Mouse (Mus musculus) heart, adult 2 months (tissue): ENCODE data around the gene Crip3. TPM values are rescaled to one million over a fixed set of nuclear protein-coding genes. Genes with fewer than 3 reads are reported as not detected.

Experiments used
- DNase-seq, 2 experiments: peaks; one replicate each; pipeline ENCODE4 v3.0.0; 2021
- H3K27ac ChIP-seq: fragments of 200-600 bp; 2 replicates; pipeline ENCODE4 v1.8.1; 2022
- H3K27me3 ChIP-seq: fragments of 200-500 bp; 2 replicates; pipeline ENCODE4 v1.6.1; 2012; ENCODE audit warnings: mild to moderate bottlenecking, low read length, inconsistent platforms, mixed read lengths; ENCODE audit not compliant: control insufficient read depth, insufficient read depth
- H3K36me3 ChIP-seq: fragments of 200-500 bp; 2 replicates; pipeline ENCODE4 v1.6.1; 2012; ENCODE audit warnings: low read length, inconsistent platforms; ENCODE audit not compliant: control insufficient read depth, insufficient read depth
- H3K4me1 ChIP-seq: fragments of 200-500 bp; 2 replicates; pipeline ENCODE4 v1.6.1; 2011; ENCODE audit warnings: low read length; ENCODE audit not compliant: control insufficient read depth, insufficient read depth
- H3K4me3 ChIP-seq: fragments of 200-600 bp; 2 replicates; pipeline ENCODE4 v1.8.1; 2022
- H3K79me2 ChIP-seq: fragments of 200-500 bp; replicated peaks from 2 replicates; pipeline ENCODE4 v1.6.1; 2012; ENCODE audit warnings: mild to moderate bottlenecking, inconsistent platforms, low read length, moderate library complexity, mixed read lengths; ENCODE audit not compliant: control insufficient read depth, insufficient read depth
- H3K9ac ChIP-seq: fragments of 200-500 bp; 2 replicates; pipeline ENCODE4 v1.6.1; 2012; ENCODE audit warnings: low read depth, mild to moderate bottlenecking, control low read depth, inconsistent platforms, low read length, mixed read lengths
- CTCF ChIP-seq: fragments of 200-600 bp; IDR thresholded peaks from 2 replicates; pipeline ENCODE4 v1.8.1; 2022; ENCODE audit warnings: antibody characterized with exemption, mild to moderate bottlenecking, moderate library complexity
- EP300 ChIP-seq: fragments of 200-500 bp; IDR thresholded peaks from 2 replicates; pipeline ENCODE4 v1.6.1; 2011; ENCODE audit warnings: low read depth, low read length, control low read depth; ENCODE audit not compliant: insufficient read depth
- POLR2A ChIP-seq: fragments of 200-500 bp; IDR thresholded peaks from 2 replicates; pipeline ENCODE4 v1.6.1; 2011; ENCODE audit warnings: mild to moderate bottlenecking, low read depth, low read length, control low read depth; ENCODE audit not compliant: insufficient read depth
- WGBS: fragments of 180-500 bp; shearing (Covaris S2); methylation state at CpG from one replicate; pipeline ENCODE4 v1.1.7; 2018; 5-methylcytosine and 5-hydroxymethylcytosine counted together
- intact Hi-C: fragments of 180-260 bp; cut with DNase I; formaldehyde crosslinking; loops from one replicate; pipeline ENCODE4 v1.15.1; 2025
- polyA plus RNA-seq: library from polyadenylated mRNA; depleted of rRNA; stranded (reverse); fragments of >200 nt; gene quantifications from 2 replicates; pipeline ENCODE4 v1.2.3, GENCODE M21; 2012
- total RNA-seq, 2 experiments: library from RNA; stranded (reverse); gene quantifications; 2 replicates each; pipeline ENCODE4 v1.2.3; 2021

The Crip3 gene
- total and polyA plus RNA-seq, 3 experiments: 0.76 to 3.8 (median 0.82) TPM

- H3K27me3 ChIP-seq: peaks cover 8% of the 10 kb centered on the region
- H3K4me3 ChIP-seq: no peak overlapping the region
- no peak for DNase-seq
- TF ChIP-seq POLR2A: no peak
- TF ChIP-seq EP300: peak; percentile 43; the same call in 1 of the 2 replicates
- WGBS: 16% methylated on average over 3 of the region's 3 CpGs
- H3K9ac ChIP-seq: no peak overlapping the region
- intact Hi-C loops: no loop called here
- no peak overlapping the region for H3K27ac ChIP-seq
- H3K4me1 ChIP-seq: peaks cover under 1% of the 10 kb centered on the region; the same call in 1 of the 2 replicates
- H3K79me2 ChIP-seq: no peaks in the 10 kb centered on the region
- no peaks in the 10 kb centered on the region for H3K36me3 ChIP-seq
Observed at GRCm38 (mm10) chr17:46458439-46458838, 29.7 kb downstream of the Crip3 start.

DNA sequence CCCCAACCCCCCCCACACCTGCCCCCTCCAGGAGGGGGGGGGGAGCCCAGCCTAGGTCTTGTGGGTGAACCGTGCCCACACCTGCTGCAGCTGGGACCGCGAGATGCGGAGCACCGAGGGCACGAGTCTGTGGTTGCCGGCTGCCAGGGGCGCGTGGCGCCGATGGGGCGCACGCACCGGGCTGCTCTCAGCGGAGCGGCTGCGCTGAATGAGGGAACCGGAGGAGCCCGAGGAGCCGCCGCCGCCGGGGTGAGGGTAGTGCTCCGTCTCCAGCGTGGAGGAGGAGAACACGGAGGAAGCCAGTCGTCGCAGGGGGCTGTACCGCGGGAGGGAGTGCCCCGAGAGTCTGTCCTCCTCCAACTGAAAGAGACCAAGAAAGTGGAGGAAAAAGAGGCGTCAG is 31.9 kb downstream of the Crip3 start:
- DNase-seq: no peak
- H3K4me1 ChIP-seq: no peaks in the 10 kb centered on the region
- no peak overlapping the region for H3K9ac ChIP-seq
- 2% methylated on average over 32 of the region's 32 CpGs for WGBS
- TF ChIP-seq EP300: no peak
- no peak for TF ChIP-seq CTCF
- no peak for TF ChIP-seq POLR2A
- no peak overlapping the region for H3K27ac ChIP-seq
- no peaks in the 10 kb centered on the region for H3K79me2 ChIP-seq
- no peak overlapping the region for H3K4me3 ChIP-seq
- H3K27me3 ChIP-seq: peaks cover 4% of the 10 kb centered on the region
- no peaks in the 10 kb centered on the region for H3K36me3 ChIP-seq
- intact Hi-C loops: no loop called here

GRCm38 (mm10) chr17:46461347-46461746 is 32.6 kb downstream of the Crip3 start:
- Histone ChIP-seq H3K79me2 (no peaks in the 10 kb centered on the region), H3K27me3 (no peaks in the 10 kb centered on the region; the same call in 1 of the 2 replicates), H3K4me1 (no peaks in the 10 kb centered on the region), H3K4me3 (no peak overlapping the region), H3K27ac (no peak overlapping the region), H3K9ac (no peak overlapping the region), H3K36me3 (no peaks in the 10 kb centered on the region)
- TF ChIP-seq EP300 (no peak), POLR2A (no peak), CTCF (no peak)
- intact Hi-C loops: no loop called here
- DNase-seq: no peak
- WGBS: 35% methylated on average over 8 of the region's 8 CpGs

DNA sequence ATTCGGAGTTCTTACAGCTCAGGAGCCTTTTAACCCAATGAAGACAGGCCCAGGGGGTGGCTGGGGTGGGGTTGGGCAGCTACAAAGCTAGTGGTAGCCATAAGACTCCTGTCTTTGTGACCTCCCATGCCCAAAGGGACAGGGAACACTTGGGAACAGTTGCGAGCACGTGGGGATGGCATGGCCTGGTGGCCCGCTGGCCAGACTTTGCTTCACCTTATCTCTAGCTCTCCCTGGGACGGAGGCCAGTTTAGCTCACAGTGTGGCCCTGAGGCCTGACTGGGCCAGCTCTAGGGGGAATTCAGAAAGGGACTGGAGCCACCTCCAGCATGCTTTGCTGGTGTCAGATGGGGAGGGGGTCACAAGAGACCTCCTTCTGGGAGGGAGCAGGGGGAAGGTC is 33.5 kb downstream of the Crip3 start:
- TF ChIP-seq CTCF (no peak), EP300 (peak; percentile 91)
- H3K9ac ChIP-seq: no peak overlapping the region
- 44% methylated on average over 5 of the region's 5 CpGs for WGBS
- H3K4me3 ChIP-seq: no peak overlapping the region
- H3K4me1 ChIP-seq: no peaks in the 10 kb centered on the region
- intact Hi-C loops: no loop called here
- H3K27ac ChIP-seq: no peak overlapping the region
- no peaks in the 10 kb centered on the region for H3K79me2 ChIP-seq
- DNase-seq: peak; percentile 60 to 82
- no peaks in the 10 kb centered on the region for H3K36me3 ChIP-seq
- no peaks in the 10 kb centered on the region; the same call in 1 of the 2 replicates for H3K27me3 ChIP-seq

GRCm38 (mm10) chr17:46467830-46468229 is 39.1 kb downstream of the Crip3 start:
- DNase-seq: no peak
- Histone ChIP-seq H3K4me1 (no peaks in the 10 kb centered on the region), H3K79me2 (no peaks in the 10 kb centered on the region), H3K27me3 (no peaks in the 10 kb centered on the region), H3K9ac (no peak overlapping the region), H3K4me3 (no peak overlapping the region), H3K27ac (no peak overlapping the region), H3K36me3 (no peaks in the 10 kb centered on the region)
- WGBS: 81% methylated on average over 9 of the region's 9 CpGs
- intact Hi-C loops: no loop called here
- TF ChIP-seq CTCF: no peak
- TF ChIP-seq POLR2A: no peak
- no peak for TF ChIP-seq EP300

DNA sequence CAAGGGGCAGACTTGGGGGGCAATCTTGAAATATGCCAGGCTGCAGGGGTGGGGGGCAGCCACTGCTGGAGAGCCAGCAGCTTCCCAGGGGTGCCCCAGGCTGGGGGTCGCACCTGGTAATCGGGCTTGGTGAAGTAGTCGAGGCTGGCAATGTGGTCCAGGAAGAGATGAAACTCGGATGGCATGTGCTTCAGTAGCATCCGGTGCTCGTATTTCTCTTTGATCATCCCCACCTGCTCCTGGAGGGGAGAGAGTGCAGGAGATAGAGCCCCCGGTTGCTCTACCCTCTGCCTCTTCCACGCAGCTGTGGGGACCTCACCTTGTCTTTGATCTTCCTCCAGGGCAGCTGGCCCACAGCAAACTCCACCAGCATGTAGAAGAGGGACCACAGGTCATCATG is 47.9 kb downstream of the Crip3 start:
- intact Hi-C loops: no loop called here
- no peaks in the 10 kb centered on the region for H3K36me3 ChIP-seq
- H3K79me2 ChIP-seq: no peaks in the 10 kb centered on the region
- no peaks in the 10 kb centered on the region for H3K4me1 ChIP-seq
- H3K9ac ChIP-seq: no peak overlapping the region
- H3K4me3 ChIP-seq: no peak overlapping the region
- WGBS: 70% methylated on average over 8 of the region's 8 CpGs
- no peaks in the 10 kb centered on the region for H3K27me3 ChIP-seq
- no peak for TF ChIP-seq EP300
- TF ChIP-seq CTCF: no peak
- no peak for TF ChIP-seq POLR2A
- no peak overlapping the region for H3K27ac ChIP-seq
- no peak for DNase-seq
